9 mouse cellular contexts compared by ENCODE assay signal in the genomic region with DNA sequence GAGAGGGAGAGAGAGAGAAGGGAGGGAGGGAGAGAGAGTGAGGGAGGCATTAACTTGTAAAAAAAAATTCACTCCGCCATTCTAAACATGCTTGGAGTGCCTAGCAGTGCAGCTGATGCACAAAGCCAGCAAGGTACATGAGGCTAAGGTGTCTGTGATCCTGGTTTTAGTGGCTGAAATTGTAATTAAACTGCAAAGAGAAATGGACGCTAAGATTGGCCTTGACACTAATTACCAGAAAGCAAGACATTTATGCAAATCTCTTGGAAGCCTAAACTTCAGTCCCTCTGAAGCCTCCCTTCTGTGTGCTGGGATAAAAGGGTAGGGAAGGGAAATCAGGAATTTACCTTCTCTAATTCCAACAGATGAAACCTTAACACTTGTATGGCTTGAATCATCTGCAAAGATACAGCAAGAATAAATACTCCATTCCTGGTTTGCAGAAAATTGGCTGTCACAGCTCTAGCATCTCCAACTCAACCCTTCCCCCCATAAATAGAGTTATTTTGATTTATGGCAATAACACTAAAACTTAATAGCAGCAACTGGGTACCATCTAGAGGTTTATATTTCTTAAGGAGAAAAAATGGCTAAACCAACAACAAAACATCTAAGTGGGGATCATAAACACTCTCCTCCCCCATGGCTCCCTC. TPM values are rescaled to one million over a fixed set of nuclear protein-coding genes. Genes with fewer than 3 reads are reported as not detected.
A peak's percentile ranks its signal among the peaks of the same experiment; 100 is the strongest.
DNase-seq lines count a peak whose midpoint lies in the region; ATAC-seq lines count a peak whose summit lies in the region.
"Had no signal": no experiment of that assay in that cellular context is flagged by ENCODE, and none has a peak within 500 bp of the region (broad histone marks: within the 10 kb centered on the region; RNA-seq: fewer than 3 reads in every experiment).

No protein-coding gene starts in this region.

- H3K4me2 ChIP-seq in kidney, embryonic 16.5 days (replicated peaks; ENCODE audit: low read depth, low read length), result peak overlapping the region; percentile 85
- peak overlapping the region; percentile 82; the same call in 1 of the 2 replicates for H3K4me2 ChIP-seq in forebrain, embryonic 11.5 days (ENCODE audit: low read depth, low read length, severe bottlenecking)
- H3K4me2 ChIP-seq in intestine, embryonic 14.5 days (ENCODE audit: low read length), result peak overlapping the region; percentile 88

- DNase-seq in kidney, adult 18-20 months, result no peak
- DNase-seq in forebrain, embryonic 11.5 days (ENCODE audit: low spot score), result no peak
- peak; percentile 63 for DNase-seq in intestine, embryonic 14.5 days (ENCODE audit: low spot score)
- peak; percentile 52 for DNase-seq in retina, embryonic 14.5 days (ENCODE audit: low spot score)
- DNase-seq in ovary, postnatal 36 days (ENCODE audit: low spot score), result no peak
- DNase-seq in spleen, postnatal 10 days (ENCODE audit: low spot score in 2 of 2), result no peak
- DNase-seq: gastrocnemius, adult 2 months had no signal

- 19% methylated on average over 2 of the region's 2 CpGs for WGBS in kidney, embryonic 16.5 days
- WGBS in forebrain, embryonic 11.5 days, result 13% methylated on average over 2 of the region's 2 CpGs
- 19% methylated on average over 2 of the region's 2 CpGs for WGBS in intestine, embryonic 14.5 days

- H3K27me3 ChIP-seq in kidney, embryonic 16.5 days (ENCODE audit: insufficient read depth, low read length), result peaks cover 19% of the 10 kb centered on the region
- peaks cover 42% of the 10 kb centered on the region for H3K27me3 ChIP-seq in forebrain, embryonic 11.5 days (ENCODE audit: control insufficient read depth, insufficient read depth, low read length)
- no peaks in the 10 kb centered on the region for H3K27me3 ChIP-seq in intestine, embryonic 14.5 days (replicated peaks; ENCODE audit: control insufficient read depth, insufficient read depth, low read length)

- peak overlapping the region; percentile 95 for H3K27ac ChIP-seq in kidney, embryonic 16.5 days (ENCODE audit: low read length)
- H3K27ac ChIP-seq in forebrain, embryonic 11.5 days (ENCODE audit: low read depth, low read length), result no peak overlapping the region
- peak overlapping the region; percentile 100 for H3K27ac ChIP-seq in intestine, embryonic 14.5 days (ENCODE audit: low read depth)
- H3K27ac ChIP-seq: limb, embryonic 13.5 days had no signal

- 0 out of 2 replicates have a peak, but pooled peaks cover under 1% of the 10 kb centered on the region for H3K36me3 ChIP-seq in kidney, embryonic 16.5 days (ENCODE audit: insufficient read depth, low read length)
- H3K36me3 ChIP-seq in forebrain, embryonic 11.5 days (ENCODE audit: control insufficient read depth, insufficient read depth, low read length), result no peaks in the 10 kb centered on the region
- H3K36me3 ChIP-seq in intestine, embryonic 14.5 days (ENCODE audit: control insufficient read depth, insufficient read depth, low read length), result peaks cover 75% of the 10 kb centered on the region
- H3K36me3 ChIP-seq: limb, embryonic 13.5 days had no signal

- peak overlapping the region; percentile 74 for H3K4me3 ChIP-seq in kidney, embryonic 16.5 days (ENCODE audit: low read length)
- no peak overlapping the region for H3K4me3 ChIP-seq in forebrain, embryonic 11.5 days (ENCODE audit: low read depth, low read length)
- H3K4me3 ChIP-seq in intestine, embryonic 14.5 days (ENCODE audit: low read depth, low read length), result peak overlapping the region; percentile 95

- no peak for ATAC-seq in kidney, embryonic 16.5 days (ENCODE audit: low FRiP score, low TSS enrichment)
- ATAC-seq in forebrain, embryonic 11.5 days (replicated peaks; ENCODE audit: low FRiP score), result no peak
- no peak for ATAC-seq in intestine, embryonic 14.5 days (replicated peaks; ENCODE audit: low FRiP score, low TSS enrichment, low read depth)

- H3K9ac ChIP-seq in kidney, embryonic 16.5 days (replicated peaks; ENCODE audit: low read length), result peak overlapping the region; percentile 89
- no peak overlapping the region for H3K9ac ChIP-seq in forebrain, embryonic 11.5 days (ENCODE audit: low read length)
- peak overlapping the region; percentile 100 for H3K9ac ChIP-seq in intestine, embryonic 14.5 days (ENCODE audit: low read length)
- H3K9ac ChIP-seq: limb, embryonic 13.5 days had no signal

- peaks cover 37% of the 10 kb centered on the region for H3K4me1 ChIP-seq in kidney, embryonic 16.5 days (ENCODE audit: insufficient read depth, low read length)
- H3K4me1 ChIP-seq in forebrain, embryonic 11.5 days (replicated peaks; ENCODE audit: control insufficient read depth, insufficient read depth, low read length), result peaks cover 15% of the 10 kb centered on the region; the same call in 1 of the 2 replicates
- H3K4me1 ChIP-seq in intestine, embryonic 14.5 days (replicated peaks; ENCODE audit: control insufficient read depth, insufficient read depth, low read length), result peaks cover 19% of the 10 kb centered on the region

- no peaks in the 10 kb centered on the region for H3K9me3 ChIP-seq in kidney, embryonic 16.5 days (ENCODE audit: low read length)
- no peaks in the 10 kb centered on the region for H3K9me3 ChIP-seq in forebrain, embryonic 11.5 days (ENCODE audit: control insufficient read depth, low read length)
- H3K9me3 ChIP-seq in intestine, embryonic 14.5 days (ENCODE audit: control insufficient read depth, low read length), result no peaks in the 10 kb centered on the region
- H3K9me3 ChIP-seq: limb, embryonic 13.5 days had no signal

RNA-seq across cellular contexts. Expression of gene Meis1, which starts 6.2 kb away (rescaled TPM):
- polyA plus RNA-seq in kidney, embryonic 16.5 days (2015; fragmentation: Nextera tagmentation; extraction: Ambion mirVana), result 124 and 127 TPM in 2 replicates
- 29.9 and 34.1 TPM in 2 replicates for polyA plus RNA-seq in forebrain, embryonic 11.5 days (2014; fragmentation: Nextera tagmentation; extraction: Ambion mirVana)
- polyA plus RNA-seq in intestine, embryonic 14.5 days (2014; fragmentation: Nextera tagmentation; extraction: Ambion mirVana), result 133 and 151 TPM in 2 replicates

Comparison
In these comparisons a context has a peak if more than half of its experiments do, and no peak if none do; other contexts are left out.
1. DNase-seq: peak in intestine, embryonic 14.5 days (single experiment) and retina, embryonic 14.5 days (single experiment); none in kidney, adult 18-20 months (single experiment), forebrain, embryonic 11.5 days (single experiment), ovary, postnatal 36 days (single experiment) and spleen, postnatal 10 days (0 of 2).
2. Peak in every context shown above with its lines, with median percentiles within 50 percentile points of each other: H3K4me2 ChIP-seq.